Mouse (Mus musculus) kidney, embryonic 16.5 days (tissue): ENCODE results near the gene Mettl15. TPM values are rescaled to one million over a fixed set of nuclear protein-coding genes. Genes with fewer than 3 reads are reported as not detected.

Experiments
- ATAC-seq: fragments of 200-750 bp; cut with Nextera tagmentation; 2 replicates; pipeline ENCODE4 v1.8.0; 2017; ENCODE audit warnings: moderate TSS enrichment; ENCODE audit not compliant: low FRiP score, low TSS enrichment
- H3K27ac ChIP-seq: fragments of 300-500 bp; sonication (generic); 2 replicates; pipeline ENCODE4 v1.5.1; 2014; ENCODE audit warnings: low read length
- H3K27me3 ChIP-seq: fragments of 300-500 bp; sonication (generic); 2 replicates; pipeline ENCODE4 v1.6.1; 2014; ENCODE audit warnings: low read length, control low read depth, mixed read lengths; ENCODE audit not compliant: insufficient read depth
- H3K36me3 ChIP-seq: fragments of 300-500 bp; sonication (generic); 2 replicates; pipeline ENCODE4 v1.6.1; 2014; ENCODE audit warnings: low read length, control low read depth, mixed read lengths; ENCODE audit not compliant: insufficient read depth
- H3K4me1 ChIP-seq: fragments of 300-500 bp; sonication (generic); 2 replicates; pipeline ENCODE4 v1.6.1; 2014; ENCODE audit warnings: low read length, control low read depth, mixed read lengths; ENCODE audit not compliant: insufficient read depth
- H3K4me2 ChIP-seq: fragments of 300-500 bp; sonication (generic); replicated peaks from 2 replicates; pipeline ENCODE4 v1.6.1; 2014; ENCODE audit warnings: low read depth, low read length
- H3K4me3 ChIP-seq: fragments of 300-500 bp; sonication (generic); 2 replicates; pipeline ENCODE4 v1.5.1; 2014; ENCODE audit warnings: mild to moderate bottlenecking, low read length
- H3K9ac ChIP-seq: fragments of 300-500 bp; sonication (generic); replicated peaks from 2 replicates; pipeline ENCODE4 v1.6.1; 2014; ENCODE audit warnings: low read length
- H3K9me3 ChIP-seq: fragments of 300-500 bp; sonication (generic); 2 replicates; pipeline ENCODE4 v1.6.1; 2016; ENCODE audit warnings: low read length, control low read depth
- WGBS: fragments of 180-500 bp; shearing (Covaris S2); extraction: QIAGEN DNeasy Blood & Tissue Kit; methylation state at CpG from one replicate; pipeline ENCODE4 v1.1.7; 2014; 5-methylcytosine and 5-hydroxymethylcytosine counted together
- microRNA-seq: library from miRNA; unstranded; fragments of <30 nt; microRNA quantifications from one replicate; pipeline ENCODE4, GENCODE M21; 2016
- polyA plus RNA-seq: library from polyadenylated mRNA; unstranded; fragments of >200 nt; fragmentation: Nextera tagmentation; extraction: Ambion mirVana; gene quantifications from 2 replicates; pipeline ENCODE4 v1.2.1, GENCODE M21; 2015

The Mettl15 gene
- polyA plus RNA-seq, 1 experiment from 2014 or later, result 12.2 TPM

DNA sequence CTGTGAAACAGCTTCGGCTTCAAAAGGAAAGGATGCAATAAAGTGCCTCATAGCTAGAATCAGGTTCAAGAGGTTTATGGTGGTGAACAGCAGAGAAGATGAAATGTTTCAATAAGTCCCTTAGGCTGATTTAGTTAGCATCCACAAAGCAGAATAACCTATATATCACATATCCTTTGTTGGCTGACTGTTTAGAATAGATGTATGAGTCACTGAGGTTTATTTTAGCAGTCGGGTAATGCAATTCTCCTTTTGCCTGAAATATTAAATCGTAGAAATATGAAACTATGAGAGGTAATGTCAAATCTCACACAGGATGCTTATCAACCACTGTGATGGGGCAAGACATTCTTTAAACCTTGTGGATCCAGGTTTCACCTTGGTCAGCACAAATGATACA is 149.8 kb downstream of the Mettl15 start:
- Histone ChIP-seq H3K4me3 (no peak overlapping the region), H3K9ac (no peak overlapping the region), H3K4me2 (no peak overlapping the region), H3K27ac (no peak overlapping the region), H3K4me1 (no peaks in the 10 kb centered on the region), H3K9me3 (no peaks in the 10 kb centered on the region), H3K27me3 (no peaks in the 10 kb centered on the region), H3K36me3 (no peaks in the 10 kb centered on the region)
- ATAC-seq, result no peak
- WGBS, result 80% methylated on average over 3 of the region's 3 CpGs

DNA sequence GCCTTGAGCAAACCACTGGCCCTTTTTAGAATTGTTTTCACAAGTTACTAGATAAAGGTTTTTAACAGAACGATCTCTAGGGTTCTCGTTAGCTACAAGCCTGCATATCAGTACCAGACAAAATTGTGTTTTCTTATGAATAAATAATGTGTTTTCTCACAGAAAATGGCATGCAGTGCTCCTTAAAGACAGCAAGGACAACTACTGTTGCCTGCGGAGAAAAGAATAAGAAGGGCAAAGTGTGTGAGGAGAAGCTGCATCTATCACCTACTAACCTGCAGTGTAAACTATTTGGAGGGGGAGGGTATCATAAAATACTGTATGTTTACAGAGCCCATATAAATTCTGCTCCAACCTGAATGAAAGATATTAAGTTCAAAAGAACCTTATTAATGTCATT is 150.6 kb downstream of the Mettl15 start:
- Histone ChIP-seq H3K27me3 (no peaks in the 10 kb centered on the region), H3K4me2 (no peak overlapping the region), H3K27ac (no peak overlapping the region), H3K9me3 (no peaks in the 10 kb centered on the region), H3K9ac (no peak overlapping the region), H3K4me1 (no peaks in the 10 kb centered on the region), H3K4me3 (no peak overlapping the region), H3K36me3 (no peaks in the 10 kb centered on the region)
- no peak for ATAC-seq
- WGBS, result 88% methylated on average over 3 of the region's 3 CpGs

DNA sequence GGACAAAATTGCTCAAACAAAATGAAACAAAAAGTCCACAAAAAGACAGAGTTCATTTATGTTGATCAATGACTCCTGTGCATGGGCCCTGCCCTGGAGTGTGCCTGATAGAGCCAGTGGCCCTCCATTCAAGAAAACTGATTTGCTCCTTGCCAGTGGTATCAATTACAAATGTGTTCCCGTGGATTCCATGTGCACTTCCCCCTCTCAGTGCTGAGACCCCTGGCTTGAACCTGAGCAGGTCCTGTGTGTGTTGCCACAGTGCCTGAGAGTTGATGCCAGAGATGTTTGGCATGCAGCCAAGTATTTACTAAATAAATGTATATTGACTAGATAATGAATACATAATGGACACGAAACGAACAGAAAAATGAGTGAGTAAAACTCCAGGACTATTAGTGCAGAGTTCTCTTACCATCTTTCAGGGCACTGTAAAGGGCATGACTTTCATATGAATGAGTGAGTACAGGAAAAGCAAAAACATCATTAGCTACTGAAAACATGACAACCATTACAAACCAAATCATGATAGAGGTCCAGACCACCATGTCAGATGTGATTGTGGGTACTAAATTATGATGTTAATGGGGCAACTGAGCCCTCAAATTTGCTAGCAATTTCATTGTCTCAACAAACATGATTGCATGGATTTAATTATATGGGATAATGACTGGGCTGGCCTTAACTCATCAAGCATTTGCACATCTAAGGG is 174.6 kb downstream of the Mettl15 start:
- H3K9ac ChIP-seq, result no peak overlapping the region
- H3K4me3 ChIP-seq, result no peak overlapping the region
- H3K36me3 ChIP-seq, result no peaks in the 10 kb centered on the region
- H3K4me1 ChIP-seq, result no peaks in the 10 kb centered on the region
- no peak overlapping the region for H3K27ac ChIP-seq
- ATAC-seq, result no peak
- 68% methylated on average over 3 of the region's 3 CpGs for WGBS
- no peak overlapping the region for H3K4me2 ChIP-seq
- H3K9me3 ChIP-seq, result no peaks in the 10 kb centered on the region
- no peaks in the 10 kb centered on the region for H3K27me3 ChIP-seq

DNA sequence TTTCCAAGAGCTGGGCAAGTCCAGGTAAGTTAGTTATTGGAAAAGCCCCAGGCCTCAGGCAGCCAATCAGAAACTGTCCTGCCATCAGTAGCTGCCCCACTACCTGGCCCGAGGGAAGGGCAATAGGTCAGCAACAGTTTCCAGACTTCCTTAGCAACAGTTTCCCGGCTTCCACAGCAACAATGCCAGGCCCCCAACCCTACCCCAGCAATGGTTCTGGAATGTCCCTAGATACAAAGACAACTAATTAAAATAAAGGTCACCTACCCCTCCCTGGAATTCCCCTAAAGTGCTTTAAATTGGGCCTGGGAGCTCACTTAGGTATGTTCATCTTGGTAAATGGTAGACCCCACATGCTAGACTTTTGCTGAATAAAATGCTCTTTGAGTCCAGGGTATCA is 230.9 kb downstream of the Mettl15 start:
- no peak for ATAC-seq

More for the DNA sequence above, 230.9 kb downstream of the Mettl15 start:
- Histone ChIP-seq H3K4me3 (no peak overlapping the region), H3K9me3 (no peaks in the 10 kb centered on the region), H3K4me2 (no peak overlapping the region), H3K9ac (no peak overlapping the region), H3K4me1 (no peaks in the 10 kb centered on the region), H3K36me3 (no peaks in the 10 kb centered on the region), H3K27ac (no peak overlapping the region), H3K27me3 (no peaks in the 10 kb centered on the region)
- 82% methylated on average over 2 of the region's 2 CpGs for WGBS

Small RNA genes lying within 50 kb of the gene (microRNA-seq; reads per million reads assigned to microRNA genes)
- gene Gm24115, result not detected

Other genes starting within 250 kb of the Mettl15 start
- 19.9 and 21.7 TPM in 2 replicates for gene Kif18a, start within 50 bp of the Mettl15 start, polyA plus RNA-seq